Mouse (Mus musculus): ENCODE measurements around the gene Drp2. TPM values are rescaled to one million over a fixed set of nuclear protein-coding genes. Genes with fewer than 3 reads are reported as not detected.
A peak's percentile ranks its signal among the peaks of the same experiment; 100 is the strongest.

Drp2 gene
- 0.07 and 0.24 TPM in 2 replicates for polyA plus RNA-seq (2015; fragmentation: Nextera tagmentation; extraction: Ambion mirVana)

DNA sequence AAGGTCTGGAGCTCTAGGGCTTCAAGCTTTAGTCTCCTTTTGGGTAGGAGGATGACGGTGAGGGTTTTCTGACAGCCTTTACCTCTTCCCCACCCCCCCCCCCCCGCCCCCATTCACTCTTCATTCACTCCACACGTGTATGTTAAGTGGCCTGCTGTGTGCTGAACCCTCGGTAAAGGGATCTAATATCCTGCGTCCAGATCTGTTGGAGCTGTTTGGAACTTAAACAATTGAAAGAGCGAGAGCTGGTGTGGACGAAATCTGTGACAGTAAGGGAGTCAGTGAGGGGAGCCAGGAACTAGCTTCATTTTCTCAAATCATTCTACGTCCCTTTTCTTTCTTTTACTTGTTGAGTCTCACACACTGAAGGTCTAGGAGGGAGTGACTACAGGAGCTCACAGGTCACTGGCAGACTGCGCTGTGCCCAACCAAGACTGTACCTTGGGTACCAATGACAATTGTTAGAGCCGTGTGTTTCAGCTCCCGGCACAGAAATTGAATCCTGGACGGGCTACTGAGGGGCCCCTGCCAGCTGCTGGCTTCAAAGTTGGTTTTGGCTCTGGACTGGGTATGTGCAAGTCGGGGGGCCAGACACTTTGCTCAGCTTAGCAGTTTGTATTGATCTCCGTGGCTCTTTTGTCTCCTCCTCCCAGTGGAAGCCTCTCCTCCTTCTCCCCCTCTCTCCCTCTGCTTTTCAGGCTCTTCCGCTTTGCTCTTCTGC, at the start of gene Drp2:
Gene Drp2 (plus strand): TSS at position 689 of the 721 bp plus-strand sequence.
- no peak for TF ChIP-seq CTCF (IDR thresholded peaks at IDR 0.05; ENCODE audit: low read depth)
- DNase-seq (ENCODE audit: low spot score) (peak; percentile 16), ATAC-seq (replicated peaks; ENCODE audit: low FRiP score, low read depth) (no peak)
- Histone ChIP-seq H3K27ac (no peak within 1 kb of the TSS), H3K9ac (ENCODE audit: low read depth, low read length) (no peak within 1 kb of the TSS), H3K4me1 (replicated peaks; ENCODE audit: insufficient read depth, low read length) (no peaks in the 10 kb centered on the region), H3K27me3 (ENCODE audit: insufficient read depth, low read length) (no peaks in the 10 kb centered on the region), H3K36me3 (ENCODE audit: insufficient read depth, low read length) (no peaks in the 10 kb centered on the region), H3K4me2 (ENCODE audit: low read length) (peak within 1 kb of the TSS; percentile 55), H3K9me3 (replicated peaks; ENCODE audit: low read length) (no peaks in the 10 kb centered on the region), H3K4me3 (replicated peaks; ENCODE audit: low read depth, low read length) (peak within 1 kb of the TSS; percentile 28)
- WGBS: 36% methylated on average over 15 of the region's 15 CpGs

DNA sequence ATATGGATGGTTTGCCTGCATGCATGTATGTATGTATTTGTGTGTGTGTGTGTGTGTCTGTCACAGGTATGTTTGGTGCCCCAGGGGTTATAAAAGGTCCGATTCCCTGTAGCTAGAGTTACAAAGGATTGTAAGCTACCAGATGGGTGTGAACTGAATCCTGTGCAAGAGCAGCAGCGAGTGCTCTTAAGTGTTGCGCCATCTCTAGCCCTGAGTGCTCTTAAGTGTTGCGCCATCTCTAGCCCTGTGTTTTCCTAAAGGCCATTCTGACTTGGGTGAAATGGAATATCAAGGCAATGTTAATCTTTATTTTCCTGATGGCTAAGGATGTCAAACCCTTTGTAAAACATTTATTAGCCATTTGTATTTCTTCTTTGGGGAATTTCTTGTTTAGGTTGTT, 45.0 kb upstream of the Drp2 start:
- H3K4me1 ChIP-seq (replicated peaks; ENCODE audit: insufficient read depth, low read length): no peaks in the 10 kb centered on the region
- no peak overlapping the region for H3K4me3 ChIP-seq (replicated peaks; ENCODE audit: low read depth, low read length)
- TF ChIP-seq CTCF (IDR thresholded peaks at IDR 0.05; ENCODE audit: low read depth): no peak
- no peaks in the 10 kb centered on the region for H3K9me3 ChIP-seq (replicated peaks; ENCODE audit: low read length)
- H3K4me2 ChIP-seq (ENCODE audit: low read length): no peak overlapping the region
- H3K27ac ChIP-seq: no peak overlapping the region
- no peak overlapping the region for H3K9ac ChIP-seq (ENCODE audit: low read depth, low read length)
- H3K27me3 ChIP-seq (ENCODE audit: insufficient read depth, low read length): no peaks in the 10 kb centered on the region
- DNase-seq (ENCODE audit: low spot score): no peak
- no peak for ATAC-seq (replicated peaks; ENCODE audit: low FRiP score, low read depth)
- H3K36me3 ChIP-seq (ENCODE audit: insufficient read depth, low read length): no peaks in the 10 kb centered on the region
- WGBS: 87% methylated on average over 4 of the region's 4 CpGs

DNA sequence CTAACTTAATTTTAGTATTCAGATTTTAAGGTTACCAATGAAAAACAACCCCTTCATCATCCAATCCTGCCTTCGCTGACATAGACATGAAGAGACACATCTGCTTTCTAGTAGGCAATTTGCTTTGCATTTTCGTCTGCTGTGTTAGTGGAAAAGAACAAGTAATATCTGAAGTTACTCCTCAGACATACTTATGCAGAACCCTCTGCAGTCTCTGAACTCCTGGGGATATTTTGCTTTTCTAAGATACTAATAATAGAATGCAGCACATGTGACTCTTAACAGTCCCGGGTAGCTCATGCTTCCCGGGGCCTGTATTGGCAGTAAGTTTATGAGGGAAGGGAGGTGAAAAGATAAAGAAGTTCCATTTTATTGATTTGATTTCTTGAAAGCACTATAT, 42.2 kb upstream of the Drp2 start:
- Histone ChIP-seq H3K36me3 (ENCODE audit: insufficient read depth, low read length) (no peaks in the 10 kb centered on the region), H3K4me1 (replicated peaks; ENCODE audit: insufficient read depth, low read length) (no peaks in the 10 kb centered on the region), H3K27me3 (ENCODE audit: insufficient read depth, low read length) (no peaks in the 10 kb centered on the region), H3K9ac (ENCODE audit: low read depth, low read length) (no peak overlapping the region), H3K4me2 (ENCODE audit: low read length) (no peak overlapping the region), H3K9me3 (replicated peaks; ENCODE audit: low read length) (no peaks in the 10 kb centered on the region), H3K4me3 (replicated peaks; ENCODE audit: low read depth, low read length) (no peak overlapping the region), H3K27ac (no peak overlapping the region)
- ATAC-seq (replicated peaks; ENCODE audit: low FRiP score, low read depth) (no peak), DNase-seq (ENCODE audit: low spot score) (no peak)
- TF ChIP-seq CTCF (IDR thresholded peaks at IDR 0.05; ENCODE audit: low read depth): no peak
- WGBS: 92% methylated on average over 4 of the region's 4 CpGs

- H3K36me3 ChIP-seq (ENCODE audit: insufficient read depth, low read length): no peaks in the 10 kb centered on the region
- DNase-seq (ENCODE audit: low spot score) (no peak), ATAC-seq (replicated peaks; ENCODE audit: low FRiP score, low read depth) (no peak)
- H3K27ac ChIP-seq: no peak overlapping the region
- WGBS: 76% methylated on average over 1 of the region's 1 CpGs
- no peak overlapping the region for H3K4me3 ChIP-seq (replicated peaks; ENCODE audit: low read depth, low read length)
- no peak overlapping the region for H3K4me2 ChIP-seq (ENCODE audit: low read length)
- H3K9ac ChIP-seq (ENCODE audit: low read depth, low read length): no peak overlapping the region
- no peaks in the 10 kb centered on the region for H3K9me3 ChIP-seq (replicated peaks; ENCODE audit: low read length)
- H3K27me3 ChIP-seq (ENCODE audit: insufficient read depth, low read length): no peaks in the 10 kb centered on the region
- no peaks in the 10 kb centered on the region for H3K4me1 ChIP-seq (replicated peaks; ENCODE audit: insufficient read depth, low read length)
- TF ChIP-seq CTCF (IDR thresholded peaks at IDR 0.05; ENCODE audit: low read depth): no peak
Observed at GRCm38 (mm10) chrX:134365421-134365820, 38.9 kb upstream of the Drp2 start.

- DNase-seq (ENCODE audit: low spot score) (no peak), ATAC-seq (replicated peaks; ENCODE audit: low FRiP score, low read depth) (no peak)
- 57% methylated on average over 3 of the region's 3 CpGs for WGBS
Observed at GRCm38 (mm10) chrX:134366547-134366946, 37.8 kb upstream of the Drp2 start.

GRCm38 (mm10) chrX:134371279-134371678, 33.1 kb upstream of the Drp2 start:
- ATAC-seq (replicated peaks; ENCODE audit: low FRiP score, low read depth) (no peak), DNase-seq (ENCODE audit: low spot score) (peak; percentile 10)
- Histone ChIP-seq H3K4me3 (replicated peaks; ENCODE audit: low read depth, low read length) (no peak overlapping the region), H3K9ac (ENCODE audit: low read depth, low read length) (no peak overlapping the region), H3K9me3 (replicated peaks; ENCODE audit: low read length) (no peaks in the 10 kb centered on the region), H3K36me3 (ENCODE audit: insufficient read depth, low read length) (no peaks in the 10 kb centered on the region), H3K4me2 (ENCODE audit: low read length) (no peak overlapping the region), H3K4me1 (replicated peaks; ENCODE audit: insufficient read depth, low read length) (no peaks in the 10 kb centered on the region), H3K27me3 (ENCODE audit: insufficient read depth, low read length) (no peaks in the 10 kb centered on the region), H3K27ac (no peak overlapping the region)
- TF ChIP-seq CTCF (IDR thresholded peaks at IDR 0.05; ENCODE audit: low read depth): peak; percentile 48; the same call in 1 of the 2 replicates
- WGBS: 7% methylated on average over 2 of the region's 2 CpGs

More at GRCm38 (mm10) chrX:134366547-134366946, 37.8 kb upstream of the Drp2 start:
- Histone ChIP-seq H3K36me3 (ENCODE audit: insufficient read depth, low read length) (no peaks in the 10 kb centered on the region), H3K9me3 (replicated peaks; ENCODE audit: low read length) (no peaks in the 10 kb centered on the region), H3K4me3 (replicated peaks; ENCODE audit: low read depth, low read length) (no peak overlapping the region), H3K4me1 (replicated peaks; ENCODE audit: insufficient read depth, low read length) (no peaks in the 10 kb centered on the region), H3K27me3 (ENCODE audit: insufficient read depth, low read length) (no peaks in the 10 kb centered on the region), H3K4me2 (ENCODE audit: low read length) (no peak overlapping the region), H3K27ac (no peak overlapping the region), H3K9ac (ENCODE audit: low read depth, low read length) (no peak overlapping the region)
- TF ChIP-seq CTCF (IDR thresholded peaks at IDR 0.05; ENCODE audit: low read depth): no peak

Measured in kidney, postnatal 0 days (tissue).